Mouse (Mus musculus) lung, embryonic 14.5 days (tissue): ENCODE measurements around the gene Tenm4. TPM values are rescaled to one million over a fixed set of nuclear protein-coding genes. Genes with fewer than 3 reads are reported as not detected.
"Not testable (repeated sequence)": the region's sequence is repeated elsewhere in the genome, so short reads cannot be mapped to it uniquely, and the experiment has no call there.

Experiments
- ATAC-seq: fragments of 200-750 bp; cut with Nextera tagmentation; 2 replicates; pipeline ENCODE4 v1.8.0; 2017; ENCODE audit warnings: mild to moderate bottlenecking, moderate TSS enrichment, moderate library complexity; ENCODE audit not compliant: insufficient read depth
- DNase-seq: peaks from one replicate; pipeline ENCODE4 v3.0.0-alpha.2; 2015
- H3K27ac ChIP-seq: fragments of 300-500 bp; sonication (generic); 2 replicates; pipeline ENCODE4 v1.5.1; 2014; ENCODE audit warnings: low read depth, mild to moderate bottlenecking, moderate library complexity
- H3K27me3 ChIP-seq: fragments of 300-500 bp; sonication (generic); 2 replicates; pipeline ENCODE4 v1.6.1; 2014; ENCODE audit warnings: low read length, control low read depth; ENCODE audit not compliant: insufficient read depth
- H3K36me3 ChIP-seq: fragments of 300-500 bp; sonication (generic); 2 replicates; pipeline ENCODE4 v1.6.1; 2014; ENCODE audit warnings: control low read depth; ENCODE audit not compliant: insufficient read depth
- H3K4me1 ChIP-seq: fragments of 300-500 bp; sonication (generic); 2 replicates; pipeline ENCODE4 v1.6.1; 2014; ENCODE audit warnings: antibody characterized with exemption, control low read depth; ENCODE audit not compliant: insufficient read depth
- H3K4me2 ChIP-seq: fragments of 300-500 bp; sonication (generic); 2 replicates; pipeline ENCODE4 v1.6.1; 2014; ENCODE audit warnings: mild to moderate bottlenecking
- H3K4me3 ChIP-seq: fragments of 300-500 bp; sonication (generic); 2 replicates; pipeline ENCODE4 v1.5.1; 2014; ENCODE audit warnings: low read depth, low read length
- H3K9ac ChIP-seq: fragments of 300-500 bp; sonication (generic); 2 replicates; pipeline ENCODE4 v1.6.1; 2014
- H3K9me3 ChIP-seq: fragments of 300-500 bp; sonication (generic); 2 replicates; pipeline ENCODE4 v1.6.1; 2016; ENCODE audit warnings: low read depth, low read length, control low read depth
- CTCF ChIP-seq: IDR thresholded peaks from 2 replicates; pipeline ENCODE4 v1.5.1; 2016; ENCODE audit warnings: antibody characterized with exemption, low read depth
- WGBS: fragments of 180-500 bp; shearing (Covaris S2); extraction: QIAGEN DNeasy Blood & Tissue Kit; methylation state at CpG from one replicate; pipeline ENCODE4 v1.1.7; 2014; 5-methylcytosine and 5-hydroxymethylcytosine counted together
- polyA plus RNA-seq: library from polyadenylated mRNA; unstranded; fragments of >200 nt; fragmentation: Nextera tagmentation; extraction: Ambion mirVana; gene quantifications from 2 replicates; pipeline ENCODE4 v1.2.1, GENCODE M21; 2014

Gene Tenm4
- polyA plus RNA-seq, 1 experiment from 2014 or later: 24.9 TPM

- H3K4me3 ChIP-seq: no peak overlapping the region
- no peaks in the 10 kb centered on the region for H3K27me3 ChIP-seq
- H3K9ac ChIP-seq: no peak overlapping the region
- H3K4me1 ChIP-seq: no peaks in the 10 kb centered on the region
- no peak overlapping the region for H3K27ac ChIP-seq
- no peak overlapping the region for H3K4me2 ChIP-seq
- H3K36me3 ChIP-seq: peaks cover 11% of the 10 kb centered on the region; the same call in 1 of the 2 replicates
- no peak for ATAC-seq
- DNase-seq: no peak
- TF ChIP-seq CTCF: no peak
- no peaks in the 10 kb centered on the region for H3K9me3 ChIP-seq
- 65% methylated on average over 12 of the region's 12 CpGs for WGBS
Measured at GRCm38 (mm10) chr7:96910310-96910960, 739.4 kb downstream of the Tenm4 start.

DNA sequence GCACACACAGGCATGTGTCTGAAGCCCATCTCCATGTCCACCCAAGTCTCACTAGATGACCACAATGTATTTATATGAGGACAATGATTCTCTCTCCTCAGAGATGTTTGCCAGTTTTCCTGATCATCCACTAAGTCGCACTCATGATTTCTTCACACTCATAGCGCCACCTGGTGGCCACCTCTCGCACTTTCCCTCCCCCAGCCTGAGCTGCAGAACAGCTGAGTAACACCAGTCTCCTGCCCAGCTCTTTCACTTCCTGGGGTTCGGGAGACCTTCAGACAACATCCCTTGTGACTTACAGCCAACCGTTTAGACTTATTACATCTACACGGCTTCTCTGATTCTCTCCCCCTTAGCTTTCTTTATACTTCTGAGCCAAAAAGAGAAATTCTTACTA is 743.0 kb downstream of the Tenm4 start:
- ATAC-seq: peak; percentile 47; the same call in 1 of the 2 replicates
- 4% methylated on average over 6 of the region's 6 CpGs for WGBS
- Histone ChIP-seq H3K27ac (no peak overlapping the region), H3K27me3 (no peaks in the 10 kb centered on the region), H3K4me3 (no peak overlapping the region), H3K36me3 (no peaks in the 10 kb centered on the region), H3K4me2 (no peak overlapping the region), H3K4me1 (no peaks in the 10 kb centered on the region), H3K9ac (no peak overlapping the region), H3K9me3 (no peaks in the 10 kb centered on the region)
- DNase-seq: peak; percentile 97
- TF ChIP-seq CTCF: peak; percentile 98

DNA sequence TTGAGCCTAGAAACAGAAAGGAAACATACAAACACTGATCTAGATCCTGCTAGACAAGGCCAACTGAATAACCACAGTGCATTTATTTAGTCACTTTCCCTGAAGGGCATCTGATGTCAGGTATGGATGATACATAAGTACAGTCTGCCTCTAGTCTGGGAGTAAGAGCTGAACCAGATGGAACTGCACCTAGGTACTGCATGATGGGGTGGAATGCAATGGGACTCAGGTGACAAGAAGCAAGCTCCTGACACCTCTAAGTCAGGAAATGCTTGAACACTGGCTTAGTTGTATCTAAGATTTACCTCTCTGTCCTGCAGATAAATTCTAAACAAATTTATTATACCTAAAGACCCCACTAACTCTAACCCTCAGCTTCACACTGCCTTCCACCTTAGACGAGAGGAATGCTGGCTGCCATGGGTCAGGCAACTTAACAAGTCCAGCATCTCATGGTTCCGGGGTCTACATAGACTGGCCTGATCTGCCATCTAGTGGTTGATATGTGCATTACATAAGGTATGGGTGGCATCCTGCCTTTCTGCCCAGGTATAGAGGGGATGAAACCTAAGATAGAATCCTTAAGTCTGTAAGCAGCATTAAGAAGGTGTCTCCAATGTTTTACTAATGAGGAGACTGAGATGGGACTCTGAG is 744.5 kb downstream of the Tenm4 start:
- no peaks in the 10 kb centered on the region for H3K9me3 ChIP-seq
- H3K27ac ChIP-seq: no peak overlapping the region
- TF ChIP-seq CTCF: peak; percentile 97
- H3K27me3 ChIP-seq: no peaks in the 10 kb centered on the region
- no peak overlapping the region for H3K9ac ChIP-seq
- H3K4me3 ChIP-seq: no peak overlapping the region
- no peaks in the 10 kb centered on the region for H3K4me1 ChIP-seq
- ATAC-seq (peak; percentile 56), DNase-seq (peak; percentile 88)
- no peaks in the 10 kb centered on the region for H3K36me3 ChIP-seq
- 0% methylated on average over 2 of the region's 2 CpGs for WGBS
- H3K4me2 ChIP-seq: no peak overlapping the region

GRCm38 (mm10) chr7:96920447-96921095 is 749.5 kb downstream of the Tenm4 start:
- no peaks in the 10 kb centered on the region for H3K9me3 ChIP-seq
- TF ChIP-seq CTCF: no peak

DNA sequence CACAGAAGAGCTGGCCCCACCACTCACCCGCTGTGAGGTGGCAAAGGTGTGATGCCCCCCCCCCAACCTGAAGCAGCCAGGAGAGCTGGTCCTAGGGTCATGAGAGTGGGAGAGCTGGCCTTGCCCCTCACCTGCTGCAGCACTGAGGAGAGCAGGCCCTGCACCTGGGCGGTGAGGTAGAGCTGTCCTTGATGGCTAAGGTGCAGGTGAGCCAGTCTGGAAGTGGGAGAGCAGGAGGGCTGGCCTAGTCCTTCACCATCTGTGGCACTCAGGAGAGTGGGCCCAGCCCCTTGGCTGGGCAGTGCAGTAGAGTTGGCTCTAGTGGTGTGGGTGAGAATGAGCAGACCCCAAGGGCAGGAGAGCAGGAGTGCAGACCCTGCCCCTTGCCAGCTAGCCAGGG is 751.9 kb downstream of the Tenm4 start:
- TF ChIP-seq CTCF: no peak
- no peaks in the 10 kb centered on the region for H3K4me1 ChIP-seq
- ATAC-seq (no peak), DNase-seq (no peak)
- no peaks in the 10 kb centered on the region for H3K36me3 ChIP-seq
- H3K27ac ChIP-seq: no peak overlapping the region
- H3K27me3 ChIP-seq: no peaks in the 10 kb centered on the region
- 93% methylated on average over 2 of the region's 2 CpGs for WGBS
- no peak overlapping the region for H3K4me3 ChIP-seq
- H3K4me2 ChIP-seq: no peak overlapping the region
- H3K9me3 ChIP-seq: no peaks in the 10 kb centered on the region
- no peak overlapping the region for H3K9ac ChIP-seq

More at GRCm38 (mm10) chr7:96920447-96921095, 749.5 kb downstream of the Tenm4 start:
- Histone ChIP-seq H3K9ac (no peak overlapping the region), H3K36me3 (no peaks in the 10 kb centered on the region), H3K27ac (no peak overlapping the region), H3K4me1 (no peaks in the 10 kb centered on the region), H3K4me3 (no peak overlapping the region), H3K4me2 (no peak overlapping the region), H3K27me3 (no peaks in the 10 kb centered on the region)
- ATAC-seq (no peak), DNase-seq (no peak)
- WGBS: 68% methylated on average over 7 of the region's 7 CpGs

DNA sequence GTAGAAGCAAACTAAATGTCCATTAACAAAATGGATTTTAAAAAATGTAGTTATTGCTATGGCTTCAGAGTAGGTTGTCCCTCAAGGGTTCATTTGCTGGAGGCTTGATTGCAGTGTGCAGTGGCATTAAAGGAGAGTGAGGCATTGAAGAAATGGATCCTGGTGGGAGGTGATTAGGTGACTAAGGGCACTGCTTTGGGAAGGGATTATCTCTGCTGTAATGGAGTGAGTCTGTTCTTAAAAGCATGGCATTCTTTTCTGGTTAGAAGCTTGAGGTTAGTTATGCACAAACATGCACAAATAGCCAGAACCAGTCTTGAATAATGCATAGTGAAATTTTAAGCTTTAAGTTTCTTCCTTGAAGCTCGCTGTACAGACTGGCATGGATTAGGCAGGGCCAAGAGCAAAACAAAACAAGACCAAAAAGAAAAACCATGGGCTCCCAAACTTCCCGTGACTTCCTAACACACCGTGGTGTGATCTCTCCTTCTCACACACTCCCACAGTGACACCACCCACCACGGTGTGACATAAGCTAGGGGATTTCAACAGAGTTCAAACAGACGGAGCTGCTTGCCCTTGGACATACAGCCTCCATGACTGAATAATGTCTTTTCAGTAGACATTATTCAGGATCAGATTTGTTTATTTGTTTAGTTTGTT is 772.8 kb downstream of the Tenm4 start:
- DNase-seq: no peak
- Histone ChIP-seq H3K27ac (no peak overlapping the region), H3K4me3 (no peak overlapping the region), H3K9me3 (no peaks in the 10 kb centered on the region), H3K36me3 (no peaks in the 10 kb centered on the region), H3K4me1 (no peaks in the 10 kb centered on the region), H3K9ac (no peak overlapping the region), H3K4me2 (no peak overlapping the region), H3K27me3 (no peaks in the 10 kb centered on the region)
- no peak for ATAC-seq
- 68% methylated on average over 5 of the region's 5 CpGs for WGBS
- TF ChIP-seq CTCF: no peak

GRCm38 (mm10) chr7:96946501-96946900 is 775.5 kb downstream of the Tenm4 start:
- H3K4me3 ChIP-seq, H3K27ac ChIP-seq, H3K4me1 ChIP-seq, H3K4me2 ChIP-seq, H3K27me3 ChIP-seq, ATAC-seq, H3K9me3 ChIP-seq, DNase-seq, H3K36me3 ChIP-seq, H3K9ac ChIP-seq: not testable (repeated sequence)
- WGBS: 90% methylated on average over 8 of the region's 8 CpGs
